Mouse (Mus musculus): ENCODE measurements at regions not wholly inside any gene's neighbourhood (a gene's known extent, or its start where the extent isn't known, plus 50 kb on each side); places are given as distances from the start of the nearest gene placed in this dataset.

DNA sequence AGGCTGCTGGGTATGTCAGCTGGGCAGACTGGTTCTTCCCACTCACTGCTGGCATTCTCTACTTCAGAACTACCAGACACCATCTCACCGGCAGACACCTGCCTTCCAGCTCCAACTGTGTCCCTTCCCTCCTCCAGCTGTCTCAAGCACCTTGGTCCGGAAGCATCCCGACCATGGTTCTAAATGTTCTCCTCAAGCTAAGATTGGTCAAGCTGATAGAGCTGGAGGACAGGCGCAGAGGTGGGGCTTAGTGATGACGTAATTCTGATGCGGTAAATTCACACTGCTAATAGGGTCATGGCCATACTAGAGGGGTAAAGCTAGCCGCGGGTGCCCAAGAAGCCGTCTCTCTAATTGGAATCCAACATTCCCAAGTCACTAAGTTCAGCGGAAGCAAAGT, 126.1 kb upstream of the Cdkn3 start:
- Histone ChIP-seq H3K4me3 (ENCODE audit: control insufficient read depth in 1 of 2, insufficient read depth in 1 of 2, low read depth in 2 of 2, low read length in 2 of 2) (no peak overlapping the region), H3K27me3 (ENCODE audit: control insufficient read depth in 1 of 2, insufficient read depth in 2 of 2, low read length in 2 of 2) (no peaks in the 10 kb centered on the region), H3K9me3 (replicated peaks; ENCODE audit: insufficient read depth, low read length) (no peaks in the 10 kb centered on the region), H3K79me2 (ENCODE audit: control insufficient read depth, insufficient read depth, low read length, poor library complexity) (no peaks in the 10 kb centered on the region), H3K4me1 (ENCODE audit: control insufficient read depth in 1 of 2, insufficient read depth in 2 of 2, low read length in 2 of 2) (no peaks in the 10 kb centered on the region), H3K36me3 (ENCODE audit: control insufficient read depth in 1 of 2, insufficient read depth in 2 of 2, low read length in 2 of 2) (no peaks in the 10 kb centered on the region), H3K27ac (ENCODE audit: control insufficient read depth, low read depth, low read length) (no peak overlapping the region), H3K9ac (ENCODE audit: control insufficient read depth, low read depth, low read length, poor library complexity, severe bottlenecking) (no peak overlapping the region)
- DNase-seq (ENCODE audit: low read depth, low spot score) = no peak
- no peak for TF ChIP-seq SMC3 (IDR thresholded peaks at IDR 0.05; ENCODE audit: low read depth, low read length)
- no peak for TF ChIP-seq MYC (IDR thresholded peaks at IDR 0.05; ENCODE audit: low read depth, low read length)
- TF ChIP-seq CHD1 (IDR thresholded peaks at IDR 0.05; ENCODE audit: low read depth, low read length) = no peak
- TF ChIP-seq ZNF384 (IDR thresholded peaks at IDR 0.05; ENCODE audit: low read depth, low read length) = no peak
- TF ChIP-seq POLR2AphosphoS5 (IDR thresholded peaks at IDR 0.05; ENCODE audit: borderline replicate concordance, low read depth, low read length) = no peak
- no peak for TF ChIP-seq USF2 (IDR thresholded peaks at IDR 0.05; ENCODE audit: borderline replicate concordance in 1 of 2, insufficient read depth in 1 of 2, low read depth in 1 of 2, low read length in 2 of 2)
- TF ChIP-seq RAD21 (IDR thresholded peaks at IDR 0.05; ENCODE audit: low read depth, low read length) = no peak
- TF ChIP-seq UBTF (IDR thresholded peaks at IDR 0.05; ENCODE audit: borderline replicate concordance, insufficient read depth, low read depth, low read length) = no peak
- no peak for TF ChIP-seq KAT2A (conservative IDR thresholded peaks at IDR 0.05; ENCODE audit: low read depth, low read length)
- TF ChIP-seq MAFK (IDR thresholded peaks at IDR 0.05; ENCODE audit: borderline replicate concordance, low read depth, low read length) = no peak
- no peak for TF ChIP-seq HCFC1 (IDR thresholded peaks at IDR 0.05; ENCODE audit: low read depth, low read length)

DNA sequence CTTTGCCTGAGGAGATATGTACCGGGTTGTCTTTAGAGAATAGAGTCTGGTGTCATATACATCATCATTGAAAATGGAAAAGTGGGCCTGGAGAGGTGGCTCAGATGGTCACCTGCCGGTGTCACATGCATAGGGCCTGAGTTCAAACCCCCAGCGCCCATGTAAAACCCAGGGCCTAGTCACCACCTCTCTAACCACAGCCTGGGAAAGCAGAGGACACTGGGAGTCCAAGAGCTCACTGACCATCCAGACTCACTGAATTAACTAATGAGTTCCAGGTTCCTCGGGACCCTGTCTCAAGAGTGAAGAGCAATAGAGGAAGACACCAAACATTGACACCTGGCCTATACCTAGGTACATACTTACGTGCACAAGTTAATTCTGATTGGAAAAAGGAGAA, 132.7 kb upstream of the Cdkn3 start:
- H3K4me3 ChIP-seq (ENCODE audit: control insufficient read depth in 1 of 2, insufficient read depth in 1 of 2, low read depth in 2 of 2, low read length in 2 of 2) = no peak overlapping the region
- no peaks in the 10 kb centered on the region; a peak in 1 of 4 replicates for H3K27me3 ChIP-seq (ENCODE audit: control insufficient read depth in 1 of 2, insufficient read depth in 2 of 2, low read length in 2 of 2)
- no peak overlapping the region for H3K9ac ChIP-seq (ENCODE audit: control insufficient read depth, low read depth, low read length, poor library complexity, severe bottlenecking)
- no peak for DNase-seq (ENCODE audit: low read depth, low spot score)
- no peaks in the 10 kb centered on the region for H3K4me1 ChIP-seq (ENCODE audit: control insufficient read depth in 1 of 2, insufficient read depth in 2 of 2, low read length in 2 of 2)
- no peaks in the 10 kb centered on the region for H3K9me3 ChIP-seq (replicated peaks; ENCODE audit: insufficient read depth, low read length)
- H3K36me3 ChIP-seq (ENCODE audit: control insufficient read depth in 1 of 2, insufficient read depth in 2 of 2, low read length in 2 of 2) = no peaks in the 10 kb centered on the region
- H3K27ac ChIP-seq (ENCODE audit: control insufficient read depth, low read depth, low read length) = no peak overlapping the region
- H3K79me2 ChIP-seq (ENCODE audit: control insufficient read depth, insufficient read depth, low read length, poor library complexity) = no peaks in the 10 kb centered on the region
- TF ChIP-seq GABPA (IDR thresholded peaks at IDR 0.05; ENCODE audit: low read depth, low read length) (no peak), RAD21 (IDR thresholded peaks at IDR 0.05; ENCODE audit: low read depth, low read length) (no peak)

DNA sequence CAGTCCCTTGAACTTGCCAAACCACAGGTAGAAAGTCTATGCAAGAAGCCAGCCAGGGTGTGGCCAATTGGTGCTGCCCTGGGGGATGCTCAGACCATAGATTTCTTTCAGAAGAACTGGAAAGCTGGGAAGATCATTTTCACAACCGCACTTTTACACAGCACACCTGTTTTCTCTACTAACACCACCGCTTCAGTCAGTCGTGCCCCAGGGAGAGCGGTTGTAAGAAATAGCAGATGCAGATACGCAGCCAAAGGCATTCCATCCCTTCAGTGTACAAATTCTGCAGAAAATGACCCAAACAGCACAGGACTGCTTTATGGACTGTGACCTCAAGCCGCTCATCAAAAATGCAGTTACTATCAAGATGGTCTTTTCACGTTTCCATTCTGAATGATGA, 134.6 kb upstream of the Cdkn3 start:
- Histone ChIP-seq H3K4me3 (ENCODE audit: control insufficient read depth in 1 of 2, insufficient read depth in 1 of 2, low read depth in 2 of 2, low read length in 2 of 2) (no peak overlapping the region), H3K36me3 (ENCODE audit: control insufficient read depth in 1 of 2, insufficient read depth in 2 of 2, low read length in 2 of 2) (no peaks in the 10 kb centered on the region), H3K9ac (ENCODE audit: control insufficient read depth, low read depth, low read length, poor library complexity, severe bottlenecking) (no peak overlapping the region), H3K9me3 (replicated peaks; ENCODE audit: insufficient read depth, low read length) (no peaks in the 10 kb centered on the region), H3K79me2 (ENCODE audit: control insufficient read depth, insufficient read depth, low read length, poor library complexity) (no peaks in the 10 kb centered on the region), H3K27ac (ENCODE audit: control insufficient read depth, low read depth, low read length) (no peak overlapping the region), H3K4me1 (ENCODE audit: control insufficient read depth in 1 of 2, insufficient read depth in 2 of 2, low read length in 2 of 2) (no peaks in the 10 kb centered on the region), H3K27me3 (ENCODE audit: control insufficient read depth in 1 of 2, insufficient read depth in 2 of 2, low read length in 2 of 2) (no peaks in the 10 kb centered on the region; a peak in 1 of 4 replicates)
- TF ChIP-seq NELFE (IDR thresholded peaks at IDR 0.05; ENCODE audit: low read depth, low read length) (no peak), USF1 (IDR thresholded peaks at IDR 0.05; ENCODE audit: low read depth, low read length) (no peak), ZKSCAN1 (IDR thresholded peaks at IDR 0.05; ENCODE audit: low read depth, low read length) (no peak), TBP (IDR thresholded peaks at IDR 0.05; ENCODE audit: low read depth, low read length) (no peak), NRF1 (IDR thresholded peaks at IDR 0.05; ENCODE audit: insufficient read depth, low read depth, low read length, poor library complexity, severe bottlenecking) (no peak), MAFK (IDR thresholded peaks at IDR 0.05; ENCODE audit: borderline replicate concordance, low read depth, low read length) (no peak), MAZ (IDR thresholded peaks at IDR 0.05; ENCODE audit: low read depth, low read length) (no peak), ETS1 (IDR thresholded peaks at IDR 0.05; ENCODE audit: low read depth, low read length) (no peak), MYC (IDR thresholded peaks at IDR 0.05; ENCODE audit: low read depth, low read length) (no peak), BHLHE40 (IDR thresholded peaks at IDR 0.05; ENCODE audit: borderline replicate concordance, low read depth, low read length) (no peak), MEF2A (IDR thresholded peaks at IDR 0.05; ENCODE audit: extremely low read depth, insufficient replicate concordance, low read depth, low read length, poor library complexity, severe bottlenecking) (no peak), JUND (IDR thresholded peaks at IDR 0.05; ENCODE audit: low read depth, low read length) (no peak), POLR2AphosphoS5 (IDR thresholded peaks at IDR 0.05; ENCODE audit: borderline replicate concordance, low read depth, low read length) (no peak), SMC3 (IDR thresholded peaks at IDR 0.05; ENCODE audit: low read depth, low read length) (no peak), RCOR1 (IDR thresholded peaks at IDR 0.05; ENCODE audit: low read depth, low read length) (no peak), CHD2 (IDR thresholded peaks at IDR 0.05; ENCODE audit: low read length) (no peak)
- DNase-seq (ENCODE audit: low read depth, low spot score) = no peak
